Mouse (Mus musculus) intestine, embryonic 16.5 days (tissue): ENCODE measurements around the gene Cnmd. TPM values are rescaled to one million over a fixed set of nuclear protein-coding genes. Genes with fewer than 3 reads are reported as not detected.

ENCODE experiments used
- ATAC-seq: fragments of 200-750 bp; cut with Nextera tagmentation; 2 replicates; pipeline ENCODE4 v1.8.0; 2017; ENCODE audit warnings: moderate TSS enrichment, moderate library complexity
- H3K27ac ChIP-seq: fragments of 300-500 bp; sonication (generic); 2 replicates; pipeline ENCODE4 v1.5.1; 2014; ENCODE audit warnings: mild to moderate bottlenecking, low read length
- H3K27me3 ChIP-seq: fragments of 300-500 bp; sonication (generic); replicated peaks from 2 replicates; pipeline ENCODE4 v1.6.1; 2014; ENCODE audit warnings: low read length, control low read depth, mixed read lengths; ENCODE audit not compliant: control insufficient read depth, insufficient read depth
- H3K36me3 ChIP-seq: fragments of 300-500 bp; sonication (generic); 2 replicates; pipeline ENCODE4 v1.6.1; 2014; ENCODE audit warnings: low read length, control low read depth; ENCODE audit not compliant: control insufficient read depth, insufficient read depth
- H3K4me1 ChIP-seq: fragments of 300-500 bp; sonication (generic); 2 replicates; pipeline ENCODE4 v1.6.1; 2014; ENCODE audit warnings: low read length, control low read depth, mixed read lengths; ENCODE audit not compliant: control insufficient read depth, insufficient read depth
- H3K4me2 ChIP-seq: fragments of 300-500 bp; sonication (generic); 2 replicates; pipeline ENCODE4 v1.6.1; 2014; ENCODE audit warnings: low read depth, low read length, control low read depth
- H3K4me3 ChIP-seq: fragments of 300-500 bp; sonication (generic); 2 replicates; pipeline ENCODE4 v1.5.1; 2014; ENCODE audit warnings: mild to moderate bottlenecking, low read length
- H3K9ac ChIP-seq: fragments of 300-500 bp; sonication (generic); 2 replicates; pipeline ENCODE4 v1.6.1; 2014; ENCODE audit warnings: low read depth, low read length
- H3K9me3 ChIP-seq: fragments of 300-500 bp; sonication (generic); 2 replicates; pipeline ENCODE4 v1.6.1; 2016; ENCODE audit warnings: low read length, control low read depth; ENCODE audit not compliant: control insufficient read depth
- WGBS: fragments of 180-500 bp; shearing (Covaris S2); extraction: QIAGEN DNeasy Blood & Tissue Kit; methylation state at CpG from one replicate; pipeline ENCODE4 v1.1.7; 2014; 5-methylcytosine and 5-hydroxymethylcytosine counted together
- polyA plus RNA-seq: library from polyadenylated mRNA; unstranded; fragments of >200 nt; fragmentation: Nextera tagmentation; extraction: Ambion mirVana; gene quantifications from 2 replicates; pipeline ENCODE4 v1.2.1, GENCODE M21; 2015

The Cnmd gene
- polyA plus RNA-seq, 1 experiment from 2014 or later = 0.22 TPM

DNA sequence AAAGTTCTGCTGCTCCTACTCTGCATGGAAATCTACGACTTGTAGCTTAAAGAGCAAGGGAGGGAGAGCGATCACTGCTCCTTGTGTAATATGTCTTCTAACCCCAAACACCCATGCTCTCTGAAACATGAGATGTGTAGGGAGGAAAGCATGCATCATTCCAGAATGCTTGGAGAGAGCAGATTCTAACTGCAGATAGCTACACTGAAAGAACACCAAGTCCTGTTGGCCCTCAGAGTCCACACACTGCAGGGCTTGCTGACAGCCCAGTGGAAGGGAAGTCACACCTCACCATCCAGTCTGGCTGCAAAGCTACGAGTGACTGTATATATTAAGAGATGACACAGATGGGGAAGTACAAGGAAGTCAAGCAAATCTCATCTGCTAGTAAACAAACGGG lies 9.3 kb downstream of the Cnmd start:
- no peak overlapping the region for H3K27ac ChIP-seq
- no peaks in the 10 kb centered on the region for H3K4me1 ChIP-seq
- no peak overlapping the region for H3K9ac ChIP-seq
- H3K4me3 ChIP-seq = no peak overlapping the region
- no peak overlapping the region for H3K4me2 ChIP-seq
- WGBS = 53% methylated on average over 4 of the region's 4 CpGs
- no peaks in the 10 kb centered on the region for H3K36me3 ChIP-seq
- ATAC-seq = no peak
- no peaks in the 10 kb centered on the region for H3K9me3 ChIP-seq
- H3K27me3 ChIP-seq = no peaks in the 10 kb centered on the region

DNA sequence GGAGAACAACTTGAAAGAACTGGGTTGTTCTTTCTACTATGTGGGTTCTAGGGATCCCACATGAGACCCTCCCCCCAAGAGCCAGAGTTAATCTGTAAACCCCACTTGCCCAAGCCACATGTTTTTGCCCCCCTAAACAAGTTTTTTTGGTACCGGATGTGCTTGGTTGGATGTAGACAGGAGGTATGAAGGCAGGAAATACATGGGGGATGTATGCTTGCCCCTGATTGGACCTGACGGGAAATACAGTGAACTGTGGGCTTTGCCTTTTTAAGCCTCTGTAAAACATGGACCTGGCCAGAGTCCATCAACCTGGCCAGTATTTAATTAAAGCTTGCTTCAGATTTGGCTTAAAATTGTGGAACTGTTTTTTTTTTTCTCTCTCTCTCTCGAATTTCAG lies 12.3 kb downstream of the Cnmd start:
- Histone ChIP-seq H3K36me3 (no peaks in the 10 kb centered on the region), H3K27me3 (no peaks in the 10 kb centered on the region), H3K9ac (no peak overlapping the region), H3K9me3 (no peaks in the 10 kb centered on the region), H3K27ac (no peak overlapping the region), H3K4me3 (no peak overlapping the region), H3K4me1 (peaks cover 3% of the 10 kb centered on the region; the same call in 1 of the 2 replicates), H3K4me2 (no peak overlapping the region)
- WGBS = 64% methylated on average over 3 of the region's 3 CpGs
- no peak for ATAC-seq

DNA sequence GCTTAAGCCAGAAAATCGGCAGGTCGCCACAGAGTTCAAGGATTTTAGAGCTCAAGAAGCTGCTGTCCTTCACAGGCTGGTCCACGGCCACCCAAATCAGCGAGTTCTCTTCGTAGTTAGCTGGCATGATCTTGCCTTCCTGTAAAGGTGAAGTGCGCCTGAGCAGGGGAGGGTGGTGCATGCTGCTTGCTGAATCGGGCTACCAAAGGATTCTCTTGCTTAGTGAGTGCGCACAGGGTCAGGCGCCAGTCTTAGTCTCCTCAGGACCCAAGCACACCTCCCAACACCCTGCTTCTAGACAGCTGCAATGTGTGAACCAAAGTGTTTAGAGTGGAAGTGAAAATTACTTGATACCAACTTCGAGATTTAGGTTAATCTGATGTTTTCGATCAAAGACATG lies 16.6 kb downstream of the Cnmd start:
- no peaks in the 10 kb centered on the region for H3K9me3 ChIP-seq
- WGBS = 20% methylated on average over 11 of the region's 11 CpGs
- H3K36me3 ChIP-seq = no peaks in the 10 kb centered on the region

DNA sequence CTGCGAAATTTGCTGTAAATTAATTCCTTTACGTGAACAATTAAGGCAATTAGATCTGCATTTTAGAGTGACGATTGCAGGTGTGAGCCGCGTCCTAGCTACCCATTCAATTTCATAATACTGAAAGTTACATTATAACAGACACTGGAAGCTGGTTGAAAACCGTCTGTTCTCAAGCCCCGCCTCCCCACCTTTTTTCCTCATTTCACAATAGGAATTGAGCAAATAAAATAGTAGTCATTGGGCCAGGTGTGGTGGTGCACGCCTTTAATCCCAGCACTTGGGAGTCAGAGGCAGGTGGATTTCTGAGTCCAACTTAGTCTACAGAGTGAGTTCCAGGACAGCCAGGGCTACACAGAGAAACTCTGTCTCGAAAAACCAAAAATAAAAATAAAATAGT lies 19.9 kb downstream of the Cnmd start:
- Histone ChIP-seq H3K4me2 (no peak overlapping the region), H3K4me3 (no peak overlapping the region), H3K9ac (no peak overlapping the region), H3K4me1 (peaks cover 3% of the 10 kb centered on the region; the same call in 1 of the 2 replicates), H3K27me3 (no peaks in the 10 kb centered on the region), H3K27ac (no peak overlapping the region), H3K9me3 (no peaks in the 10 kb centered on the region), H3K36me3 (no peaks in the 10 kb centered on the region)
- WGBS = 76% methylated on average over 9 of the region's 9 CpGs
- ATAC-seq = peak; percentile 56

More for the DNA sequence above, 16.6 kb downstream of the Cnmd start:
- no peaks in the 10 kb centered on the region for H3K27me3 ChIP-seq
- H3K4me1 ChIP-seq = peaks cover 3% of the 10 kb centered on the region; the same call in 1 of the 2 replicates
- no peak overlapping the region for H3K9ac ChIP-seq
- ATAC-seq = no peak
- no peak overlapping the region for H3K4me3 ChIP-seq
- no peak overlapping the region for H3K27ac ChIP-seq
- H3K4me2 ChIP-seq = no peak overlapping the region

DNA sequence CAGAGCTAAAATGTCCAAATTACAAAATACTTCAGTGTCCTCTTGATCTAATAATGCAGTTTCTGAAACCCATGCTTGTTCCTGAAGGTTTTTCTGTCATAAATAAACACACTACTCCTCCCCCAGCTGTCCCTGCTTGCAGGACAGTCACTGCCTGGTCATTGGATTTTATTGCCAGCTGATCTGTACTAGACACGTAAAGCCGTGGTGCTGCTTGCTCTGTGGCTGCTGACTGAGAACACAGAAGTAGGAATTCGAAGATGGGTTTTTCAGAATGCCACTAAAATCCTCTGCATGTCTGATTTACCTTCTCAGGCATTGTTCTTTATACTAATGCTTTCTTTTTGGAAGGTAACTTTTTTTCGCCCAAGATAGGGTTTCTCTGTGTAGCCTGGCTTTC lies 25.2 kb downstream of the Cnmd start:
- Histone ChIP-seq H3K36me3 (no peaks in the 10 kb centered on the region), H3K9me3 (no peaks in the 10 kb centered on the region), H3K4me1 (no peaks in the 10 kb centered on the region), H3K4me3 (no peak overlapping the region), H3K27ac (no peak overlapping the region), H3K27me3 (no peaks in the 10 kb centered on the region), H3K9ac (no peak overlapping the region), H3K4me2 (no peak overlapping the region)
- no peak for ATAC-seq
- WGBS = 55% methylated on average over 4 of the region's 4 CpGs

DNA sequence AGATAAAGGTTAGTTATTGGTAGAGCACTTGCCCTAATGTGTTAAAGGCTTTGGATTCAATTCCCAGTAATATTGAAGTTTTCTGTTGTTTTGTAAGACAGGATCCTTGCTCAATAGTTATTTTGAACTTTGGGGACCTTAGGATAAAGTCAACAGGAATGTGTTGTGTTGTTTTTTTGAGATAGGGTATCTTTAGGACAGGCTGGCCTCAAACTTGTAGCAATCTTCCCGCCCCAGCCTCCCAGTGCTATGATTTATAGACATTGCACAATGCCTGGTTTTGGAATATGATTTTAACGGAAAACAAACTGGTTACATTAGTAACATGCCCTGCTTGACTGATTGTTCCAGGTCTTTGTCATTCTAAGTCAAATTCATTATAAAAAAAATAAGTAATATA lies 28.8 kb downstream of the Cnmd start:
- Histone ChIP-seq H3K27ac (no peak overlapping the region), H3K4me1 (no peaks in the 10 kb centered on the region), H3K36me3 (no peaks in the 10 kb centered on the region), H3K9me3 (no peaks in the 10 kb centered on the region), H3K27me3 (no peaks in the 10 kb centered on the region), H3K9ac (no peak overlapping the region), H3K4me2 (no peak overlapping the region), H3K4me3 (no peak overlapping the region)
- ATAC-seq = no peak
- WGBS = 94% methylated on average over 2 of the region's 2 CpGs

DNA sequence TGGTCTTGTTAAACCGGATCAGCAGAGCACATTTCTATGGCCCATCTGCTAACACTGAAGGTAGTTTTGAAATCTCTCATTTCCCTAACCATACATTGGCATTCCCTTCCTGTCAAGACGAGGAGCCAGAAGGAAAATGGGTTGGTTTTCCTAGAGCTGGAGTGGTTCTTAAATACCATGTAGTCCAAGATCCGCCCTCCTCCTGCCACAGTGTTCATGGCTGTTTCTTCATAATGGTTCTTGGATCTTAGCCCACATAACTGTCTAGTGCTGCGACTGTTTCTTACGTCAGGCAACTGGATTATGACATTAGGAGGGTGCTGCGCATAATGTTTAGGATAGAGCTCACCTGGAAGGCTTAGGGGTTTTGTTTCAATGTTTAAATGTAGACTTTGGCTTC lies 29.6 kb downstream of the Cnmd start:
- Histone ChIP-seq H3K9ac (no peak overlapping the region), H3K4me2 (no peak overlapping the region), H3K27ac (no peak overlapping the region), H3K4me3 (no peak overlapping the region), H3K36me3 (no peaks in the 10 kb centered on the region), H3K4me1 (no peaks in the 10 kb centered on the region), H3K9me3 (no peaks in the 10 kb centered on the region), H3K27me3 (no peaks in the 10 kb centered on the region)
- 82% methylated on average over 6 of the region's 6 CpGs for WGBS
- ATAC-seq = no peak

DNA sequence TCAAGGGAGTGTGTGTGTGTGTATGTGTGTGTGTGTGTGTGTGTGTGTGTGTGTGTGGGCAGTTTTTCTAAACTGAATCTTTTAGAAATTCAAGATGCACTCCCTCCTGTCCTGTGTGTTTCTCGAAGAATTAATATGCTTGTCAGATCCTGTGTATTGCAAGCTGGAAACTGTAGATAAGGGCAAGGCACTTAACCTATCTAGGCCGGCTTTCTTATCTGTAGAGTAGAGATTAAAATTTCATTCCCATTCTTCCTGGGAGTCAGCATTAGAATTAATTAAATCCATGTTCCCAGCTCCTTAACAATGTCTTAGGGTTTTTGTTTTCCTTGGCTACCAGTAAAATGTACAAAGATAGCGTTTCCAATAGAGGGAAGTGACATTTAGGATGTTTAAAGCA lies 40.8 kb downstream of the Cnmd start:
- 74% methylated on average over 3 of the region's 3 CpGs for WGBS
- H3K4me1 ChIP-seq = no peaks in the 10 kb centered on the region
- no peak overlapping the region for H3K4me3 ChIP-seq
- ATAC-seq = no peak
- no peaks in the 10 kb centered on the region for H3K9me3 ChIP-seq
- no peak overlapping the region for H3K27ac ChIP-seq
- H3K27me3 ChIP-seq = no peaks in the 10 kb centered on the region
- H3K4me2 ChIP-seq = no peak overlapping the region
- 0 out of 2 replicates have a peak, but pooled peaks cover 6% of the 10 kb centered on the region for H3K36me3 ChIP-seq
- no peak overlapping the region for H3K9ac ChIP-seq

DNA sequence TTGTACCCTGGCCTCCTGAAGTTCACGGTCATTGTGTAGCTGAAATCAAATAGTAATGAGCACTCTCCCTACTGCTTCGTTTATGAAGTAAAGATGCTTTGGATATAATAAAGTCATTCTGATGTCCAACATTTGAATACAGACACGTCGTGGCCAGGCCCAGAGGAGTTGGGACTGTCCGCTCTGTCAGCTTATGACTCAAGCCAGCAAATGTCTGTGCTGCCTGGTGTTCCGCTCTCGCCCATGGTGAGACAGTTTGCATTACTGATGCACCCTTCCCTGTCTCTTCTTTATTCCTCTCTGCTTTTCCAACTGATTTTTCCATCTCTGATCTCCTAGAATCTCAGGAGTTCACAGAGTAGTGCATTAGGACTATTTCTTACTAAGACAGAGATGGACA lies 42.2 kb downstream of the Cnmd start:
- no peak overlapping the region for H3K4me3 ChIP-seq
- no peaks in the 10 kb centered on the region for H3K27me3 ChIP-seq
- no peak for ATAC-seq
- H3K4me1 ChIP-seq = no peaks in the 10 kb centered on the region
- WGBS = 91% methylated on average over 7 of the region's 7 CpGs
- no peaks in the 10 kb centered on the region for H3K36me3 ChIP-seq
- no peak overlapping the region for H3K9ac ChIP-seq
- H3K4me2 ChIP-seq = no peak overlapping the region
- H3K9me3 ChIP-seq = no peaks in the 10 kb centered on the region
- no peak overlapping the region for H3K27ac ChIP-seq

DNA sequence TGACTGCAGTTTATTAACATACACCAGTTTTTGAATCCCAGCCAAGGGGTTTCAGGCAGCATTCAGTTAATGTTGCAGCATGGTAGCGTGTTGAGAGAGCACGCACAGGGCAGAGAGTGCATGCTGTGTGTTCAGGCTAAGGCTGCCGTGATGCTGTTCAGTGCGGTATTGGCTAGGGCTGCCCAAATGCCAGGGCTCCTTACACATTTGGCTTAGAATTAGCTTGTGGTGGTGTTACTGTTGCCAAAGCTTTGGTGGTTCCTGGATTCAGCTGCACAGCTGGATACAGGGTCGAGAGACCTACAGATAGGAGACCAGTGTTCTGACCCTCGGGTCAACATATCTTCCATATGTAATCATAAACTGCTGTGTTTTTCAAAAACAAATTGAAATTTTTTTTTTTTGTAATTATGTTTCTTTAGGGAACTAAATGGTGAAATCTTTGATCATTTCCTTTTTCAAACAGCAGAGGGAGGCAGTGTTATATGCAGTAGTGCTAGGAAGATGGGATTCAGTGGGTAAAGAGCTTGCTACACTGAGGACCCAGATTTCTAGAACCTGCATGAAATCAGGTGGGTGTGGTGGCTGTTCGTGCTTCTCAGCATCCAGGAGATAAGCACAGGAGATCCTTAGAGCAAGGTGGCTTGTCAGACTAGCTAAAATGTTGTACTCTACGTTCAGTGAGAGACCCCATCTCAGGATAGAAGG lies 44.7 kb downstream of the Cnmd start:
- Histone ChIP-seq H3K4me1 (no peaks in the 10 kb centered on the region), H3K27me3 (no peaks in the 10 kb centered on the region), H3K9me3 (no peaks in the 10 kb centered on the region), H3K4me2 (no peak overlapping the region), H3K4me3 (no peak overlapping the region), H3K27ac (no peak overlapping the region), H3K36me3 (no peaks in the 10 kb centered on the region), H3K9ac (no peak overlapping the region)
- ATAC-seq = no peak
- 86% methylated on average over 8 of the region's 8 CpGs for whole genome bisulfite sequencing
